Mouse (Mus musculus) MEL (cell line): ENCODE measurements around the gene Mrln.

Experiments used
- EP300 ChIP-seq, 2 experiments: IDR thresholded peaks; 2 replicates each; pipeline ENCODE4 v1.6.1; 2011; ENCODE audit warnings: improper control_type of control experiment in 2 of 2, low read length in 2 of 2, low read depth in 1 of 2, mild to moderate bottlenecking in 1 of 2
- MAFK ChIP-seq: IDR thresholded peaks from 2 replicates; pipeline ENCODE4 v1.6.1; 2011; ENCODE audit warnings: low read depth, mild to moderate bottlenecking, low read length, improper control_type of control experiment, borderline replicate concordance
- MAX ChIP-seq: IDR thresholded peaks from 2 replicates; pipeline ENCODE4 v1.6.1; 2011; ENCODE audit warnings: low read length, improper control_type of control experiment
- NELFE ChIP-seq: IDR thresholded peaks from 2 replicates; pipeline ENCODE4 v1.6.1; 2011; ENCODE audit warnings: low read depth, low read length, improper control_type of control experiment
- POLR2A ChIP-seq, 2 experiments: IDR thresholded peaks; 2 replicates each; pipeline ENCODE4 v1.6.1; 2011 to 2012; ENCODE audit warnings: low read length in 2 of 2, mild to moderate bottlenecking in 2 of 2, control low read depth in 1 of 2, improper control_type of control experiment in 1 of 2, low read depth in 1 of 2, moderate library complexity in 1 of 2; ENCODE audit not compliant: control insufficient read depth in 1 of 2, insufficient read depth in 1 of 2, poor library complexity in 1 of 2
- POLR2AphosphoS5 ChIP-seq: IDR thresholded peaks from 2 replicates; pipeline ENCODE4 v1.6.1; 2012; ENCODE audit warnings: low read depth, borderline replicate concordance, mild to moderate bottlenecking, inconsistent platforms, low read length, moderate library complexity, mixed read lengths
- RCOR1 ChIP-seq: IDR thresholded peaks from 2 replicates; pipeline ENCODE4 v1.6.1; 2012; ENCODE audit warnings: low read depth, mild to moderate bottlenecking, inconsistent platforms, low read length, improper control_type of control experiment
- TCF12 ChIP-seq: IDR thresholded peaks from 2 replicates; pipeline ENCODE4 v1.6.1; 2014; ENCODE audit warnings: low read depth, mild to moderate bottlenecking, inconsistent platforms, low read length, improper control_type of control experiment, moderate library complexity
- UBTF ChIP-seq: IDR thresholded peaks from 2 replicates; pipeline ENCODE4 v1.6.1; 2012; ENCODE audit warnings: low read depth, mild to moderate bottlenecking, inconsistent platforms, low read length, improper control_type of control experiment, moderate library complexity, borderline replicate concordance; ENCODE audit not compliant: insufficient read depth

- TF ChIP-seq POLR2AphosphoS5: no peak
- TF ChIP-seq RCOR1: no peak
- no peak for TF ChIP-seq MAX
- TF ChIP-seq MAFK: no peak
- no peak for TF ChIP-seq UBTF
- TF ChIP-seq POLR2A (IDR thresholded peaks at IDR 0.05; ENCODE audit: control insufficient read depth in 1 of 2, insufficient read depth in 1 of 2, low read depth in 1 of 2, low read length in 2 of 2, poor library complexity in 1 of 2): no peak
- TF ChIP-seq NELFE: no peak
- TF ChIP-seq EP300 (IDR thresholded peaks at IDR 0.05; ENCODE audit: low read depth in 1 of 2, low read length in 2 of 2): no peak
- TF ChIP-seq TCF12: no peak
Observed at GRCm38 (mm10) chr10:70160811-70161210, 43.7 kb upstream of the Mrln start.
